Mouse (Mus musculus) thymus, postnatal 0 days (tissue): Measurements from ENCODE around the gene 1500009C09Rik. TPM values are rescaled to one million over a fixed set of nuclear protein-coding genes. Genes with fewer than 3 reads are reported as not detected.

ENCODE experiments used
- DNase-seq: peaks from one replicate; pipeline ENCODE4 v3.0.0-alpha.2; 2015; ENCODE audit warnings: low spot score
- polyA plus RNA-seq: library from polyadenylated mRNA; unstranded; fragments of >200 nt; fragmentation: Nextera tagmentation; extraction: Ambion mirVana; gene quantifications from 2 replicates; pipeline ENCODE4 v1.2.1, GENCODE M21; 2015

Gene 1500009C09Rik
- polyA plus RNA-seq, 1 experiment from 2014 or later, result not detected

DNA sequence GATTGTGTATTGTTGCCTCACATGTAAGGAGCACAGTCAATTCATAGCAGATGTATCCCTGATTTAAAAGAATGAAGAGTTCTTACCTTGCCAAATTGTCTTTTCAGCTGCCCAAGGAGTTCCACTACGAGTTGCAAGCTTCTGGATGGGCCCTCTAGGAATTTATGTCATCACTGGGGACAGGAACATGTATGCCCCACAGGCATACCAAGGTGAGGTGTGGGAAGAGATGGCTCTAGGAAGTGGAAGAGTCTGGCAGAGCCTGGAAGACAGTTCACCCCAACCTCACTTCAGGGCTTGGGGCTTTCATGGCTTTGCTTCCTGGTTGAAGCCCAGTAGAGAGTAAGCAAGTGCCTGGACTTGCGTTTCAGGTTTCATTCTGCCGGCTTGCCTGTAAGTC lies 56.2 kb downstream of the 1500009C09Rik start:
- DNase-seq, result no peak

Other genes starting within 250 kb of the 1500009C09Rik start
- gene Desi1, start 218.5 kb upstream of the 1500009C09Rik start, polyA plus RNA-seq, result 160 and 169 TPM in 2 replicates
- 387 and 431 TPM in 2 replicates for gene Snu13, start 204.8 kb upstream of the 1500009C09Rik start, polyA plus RNA-seq
- gene 4930407I10Rik, start 193.2 kb upstream of the 1500009C09Rik start, polyA plus RNA-seq, result 0.04 TPM in 1 of 2 replicates, not detected in the other
- 0.04 TPM in 1 of 2 replicates, not detected in the other for gene Mei1, start 182.4 kb upstream of the 1500009C09Rik start, polyA plus RNA-seq
- 34.1 and 34.4 TPM in 2 replicates for gene Ccdc134, start 124.5 kb upstream of the 1500009C09Rik start, polyA plus RNA-seq
- gene Srebf2, start 105.2 kb upstream of the 1500009C09Rik start, polyA plus RNA-seq, result 152 and 161 TPM in 2 replicates
- gene Shisa8, start 39.6 kb upstream of the 1500009C09Rik start, polyA plus RNA-seq, result 0.15 and 0.26 TPM in 2 replicates
- gene Tnfrsf13c, start 28.0 kb upstream of the 1500009C09Rik start, polyA plus RNA-seq, result 0.22 and 0.49 TPM in 2 replicates
- gene Cenpm, start 7.6 kb upstream of the 1500009C09Rik start, polyA plus RNA-seq, result 59.3 and 61.5 TPM in 2 replicates
- gene Sept3, start 22.5 kb downstream of the 1500009C09Rik start, polyA plus RNA-seq, result 0.90 and 1.1 TPM in 2 replicates
- 0.22 TPM in 1 of 2 replicates, not detected in the other for gene Wbp2nl, start 46.6 kb downstream of the 1500009C09Rik start, polyA plus RNA-seq
- gene Naga, start 86.5 kb downstream of the 1500009C09Rik start, polyA plus RNA-seq, result 35.9 and 38.4 TPM in 2 replicates
- gene Pheta2, start 86.5 kb downstream of the 1500009C09Rik start, polyA plus RNA-seq, result 12.5 and 14.2 TPM in 2 replicates
- gene Smdt1, start 86.6 kb downstream of the 1500009C09Rik start, polyA plus RNA-seq, result 317 and 322 TPM in 2 replicates
- gene Ndufa6, start 101.9 kb downstream of the 1500009C09Rik start, polyA plus RNA-seq, result 488 and 492 TPM in 2 replicates
- gene Cyp2d22, start 127.9 kb downstream of the 1500009C09Rik start, polyA plus RNA-seq, result 1.8 and 2.7 TPM in 2 replicates
- gene Cyp2d11, start 141.6 kb downstream of the 1500009C09Rik start, polyA plus RNA-seq, result not detected in 2 replicates
- 0.10 TPM in 1 of 2 replicates, not detected in the other for gene Cyp2d10, start 154.8 kb downstream of the 1500009C09Rik start, polyA plus RNA-seq
- not detected in 2 replicates for gene Cyp2d9, start 181.0 kb downstream of the 1500009C09Rik start, polyA plus RNA-seq